Mouse (Mus musculus) heart, postnatal 0 days (tissue): ENCODE measurements at regions not wholly inside any gene's neighbourhood (a gene's known extent, or its start where the extent isn't known, plus 50 kb on each side); places are given as distances from the start of the nearest gene placed in this dataset.

Experiments used
- CTCF ChIP-seq: IDR thresholded peaks from 2 replicates; pipeline ENCODE4 v1.5.1; 2016; ENCODE audit warnings: antibody characterized with exemption, control low read depth, low read depth
- EP300 ChIP-seq: IDR thresholded peaks from 2 replicates; pipeline ENCODE4 v1.6.1; 2016; ENCODE audit warnings: antibody characterized with exemption, low read depth

DNA sequence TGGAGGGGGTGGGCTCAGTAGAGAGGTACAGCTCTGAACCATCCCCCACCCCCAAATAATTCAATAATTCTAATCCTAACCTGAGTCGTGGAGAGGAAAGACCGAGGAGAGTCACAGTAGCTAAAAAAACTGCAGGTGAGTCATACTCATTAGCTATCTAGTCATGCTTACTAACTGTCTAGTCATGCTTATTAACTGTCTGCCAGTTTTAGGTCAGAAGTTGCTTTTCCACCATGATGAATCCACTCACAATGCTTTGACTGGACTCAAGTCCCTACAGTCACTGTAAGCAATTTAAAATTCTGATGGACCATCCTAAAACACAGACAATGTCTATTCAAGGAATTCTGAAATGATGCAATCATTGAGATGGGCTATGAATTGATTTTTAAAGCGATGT lies 110.9 kb upstream of the Ptbp2 start:
- TF ChIP-seq CTCF: no peak
- TF ChIP-seq EP300: no peak
